Mouse (Mus musculus) embryonic facial prominence, embryonic 14.5 days (tissue): ENCODE measurements around the gene Fndc3b. TPM values are rescaled to one million over a fixed set of nuclear protein-coding genes. Genes with fewer than 3 reads are reported as not detected.

Source experiments
- ATAC-seq: fragments of 200-750 bp; cut with Nextera tagmentation; 2 replicates; pipeline ENCODE4 v1.8.0; 2017; ENCODE audit warnings: low read depth, moderate number of reproducible peaks, moderate TSS enrichment
- DNase-seq: peaks from one replicate; pipeline ENCODE4 v3.0.0-alpha.2; 2015; ENCODE audit warnings: low spot score
- H3K27ac ChIP-seq: fragments of 300-500 bp; sonication (generic); replicated peaks from 2 replicates; pipeline ENCODE4 v1.5.1; 2014; ENCODE audit warnings: low read depth, mild to moderate bottlenecking, low read length, moderate library complexity
- H3K27me3 ChIP-seq: fragments of 300-500 bp; sonication (generic); replicated peaks from 2 replicates; pipeline ENCODE4 v1.6.1; 2014; ENCODE audit warnings: low read length; ENCODE audit not compliant: control insufficient read depth, insufficient read depth
- H3K36me3 ChIP-seq: fragments of 300-500 bp; sonication (generic); 2 replicates; pipeline ENCODE4 v1.6.1; 2014; ENCODE audit warnings: low read length, mixed read lengths; ENCODE audit not compliant: control insufficient read depth, insufficient read depth
- H3K4me1 ChIP-seq: fragments of 300-500 bp; sonication (generic); 2 replicates; pipeline ENCODE4 v1.6.1; 2014; ENCODE audit warnings: antibody characterized with exemption, low read length; ENCODE audit not compliant: control insufficient read depth, insufficient read depth
- H3K4me2 ChIP-seq: fragments of 300-500 bp; sonication (generic); 2 replicates; pipeline ENCODE4 v1.6.1; 2014; ENCODE audit warnings: low read depth, mild to moderate bottlenecking, low read length, moderate library complexity, mixed read lengths
- H3K4me3 ChIP-seq: fragments of 300-500 bp; sonication (generic); 2 replicates; pipeline ENCODE4 v1.5.1; 2014; ENCODE audit warnings: low read depth, mild to moderate bottlenecking, low read length
- H3K9ac ChIP-seq: fragments of 300-500 bp; sonication (generic); 2 replicates; pipeline ENCODE4 v1.6.1; 2014; ENCODE audit warnings: low read depth, mild to moderate bottlenecking, low read length, moderate library complexity, mixed read lengths
- H3K9me3 ChIP-seq: fragments of 300-500 bp; sonication (generic); 2 replicates; pipeline ENCODE4 v1.6.1; 2016; ENCODE audit warnings: low read length; ENCODE audit not compliant: control insufficient read depth
- WGBS: fragments of 180-500 bp; shearing (Covaris S2); extraction: QIAGEN DNeasy Blood & Tissue Kit; methylation state at CpG from one replicate; pipeline ENCODE4 v1.1.7; 2014; 5-methylcytosine and 5-hydroxymethylcytosine counted together
- polyA plus RNA-seq: library from polyadenylated mRNA; unstranded; fragments of >200 nt; fragmentation: Nextera tagmentation; extraction: Ambion mirVana; gene quantifications from 2 replicates; pipeline ENCODE4 v1.2.1, GENCODE M21; 2014

The Fndc3b gene
- 43.2 and 44.3 TPM in 2 replicates for polyA plus RNA-seq

DNA sequence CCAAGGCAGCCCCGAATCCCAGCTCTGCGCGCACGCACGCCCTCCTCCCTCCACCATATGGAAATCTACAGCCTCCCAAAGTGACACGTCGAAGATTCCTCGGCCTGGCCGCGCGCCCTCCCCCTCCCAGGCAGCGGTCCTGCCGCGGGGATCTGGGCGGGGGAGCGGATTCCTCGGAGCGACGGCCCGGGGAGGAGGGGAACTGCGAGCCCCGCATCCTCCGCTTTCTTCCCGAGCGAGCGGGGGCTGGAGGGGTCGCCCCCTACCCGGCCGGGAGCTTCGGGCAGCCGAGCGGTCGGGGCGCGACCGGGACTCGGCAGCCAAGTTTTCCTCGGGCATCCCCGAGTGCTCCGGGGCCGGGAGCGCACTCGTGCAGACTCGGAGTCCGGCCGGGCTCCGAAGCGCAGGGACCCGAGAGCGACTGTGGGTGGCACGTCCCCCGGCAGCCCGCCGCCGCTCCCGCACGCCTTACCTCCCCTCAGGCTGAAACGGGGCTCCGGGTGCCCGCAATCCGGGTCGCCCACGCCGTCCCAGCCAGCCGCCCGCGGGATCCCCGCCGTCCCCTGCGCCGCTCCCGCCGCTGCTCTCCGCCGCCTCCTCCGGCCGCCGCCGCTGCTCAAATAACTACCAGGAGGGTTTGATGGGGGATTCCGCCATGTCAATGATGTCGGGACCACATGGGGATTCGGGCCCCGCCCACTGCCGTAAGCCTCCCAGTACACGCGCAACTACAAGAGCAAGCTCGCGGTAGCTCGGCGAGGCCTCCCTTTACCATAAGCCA lies at the start of gene Fndc3b:
Gene Fndc3b, minus strand, starts transcription at position 660 of the 781 bp plus-strand sequence.
- ATAC-seq (peak; percentile 93), DNase-seq (peak; percentile 98)
- 0% methylated on average over 40 of the region's 90 CpGs for WGBS
- H3K4me2 ChIP-seq = peak within 1 kb of the TSS; percentile 88
- no peaks in the 10 kb centered on the region for H3K9me3 ChIP-seq
- peak within 1 kb of the TSS; percentile 73 for H3K4me3 ChIP-seq
- H3K9ac ChIP-seq = peak within 1 kb of the TSS; percentile 95
- H3K27me3 ChIP-seq = no peaks in the 10 kb centered on the region
- H3K36me3 ChIP-seq = no peaks in the 10 kb centered on the region
- H3K27ac ChIP-seq = peak within 1 kb of the TSS; percentile 96
- peaks cover 19% of the 10 kb centered on the region for H3K4me1 ChIP-seq

DNA sequence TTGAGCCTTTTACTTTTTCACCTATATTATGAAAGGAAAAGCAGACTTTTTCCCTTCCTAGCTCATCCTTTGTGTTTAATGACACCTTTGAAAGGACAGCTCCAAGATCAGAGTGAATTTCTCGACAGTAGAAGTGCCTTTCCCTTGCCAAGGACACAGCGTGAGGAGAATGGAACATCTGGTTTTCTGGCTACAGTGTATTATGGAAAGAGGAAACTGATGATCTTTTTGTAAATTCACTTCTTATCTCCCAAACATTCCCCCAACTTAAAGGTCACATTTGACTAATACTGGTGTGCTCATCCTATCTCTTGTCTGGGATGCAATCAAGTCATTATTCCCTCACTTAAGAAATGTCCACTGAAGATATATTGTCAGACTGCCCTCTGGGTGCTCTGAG lies 49.2 kb upstream of the Fndc3b start:
- Histone ChIP-seq H3K9me3 (no peaks in the 10 kb centered on the region), H3K9ac (no peak overlapping the region), H3K4me1 (peaks cover 13% of the 10 kb centered on the region), H3K4me3 (no peak overlapping the region), H3K36me3 (no peaks in the 10 kb centered on the region), H3K4me2 (no peak overlapping the region), H3K27ac (no peak overlapping the region), H3K27me3 (no peaks in the 10 kb centered on the region)
- no peak for DNase-seq
- no peak for ATAC-seq
- WGBS = 53% methylated on average over 2 of the region's 2 CpGs

DNA sequence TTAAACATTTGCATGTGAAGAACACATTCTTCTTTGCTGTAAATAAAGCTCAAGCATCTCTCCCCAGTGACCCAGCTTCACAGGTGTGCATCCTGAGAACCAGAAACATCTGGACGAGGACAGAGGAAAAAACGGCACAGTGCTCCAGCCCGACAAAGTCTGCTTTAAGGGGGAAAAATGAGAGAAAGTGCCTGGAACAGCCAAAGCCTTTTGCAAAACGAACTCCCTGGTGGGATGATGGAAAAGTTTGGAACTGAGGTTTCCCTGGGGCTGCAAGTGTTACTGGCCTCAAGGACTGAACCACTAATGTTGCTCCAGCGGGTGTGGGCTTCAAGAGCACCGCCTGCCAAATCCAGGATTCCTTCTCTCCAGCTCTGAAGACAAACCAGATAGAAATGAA lies 47.9 kb upstream of the Fndc3b start:
- Histone ChIP-seq H3K4me2 (peak overlapping the region; percentile 28), H3K27ac (peak overlapping the region; percentile 44), H3K9ac (no peak overlapping the region), H3K36me3 (no peaks in the 10 kb centered on the region), H3K4me3 (no peak overlapping the region), H3K27me3 (no peaks in the 10 kb centered on the region), H3K9me3 (no peaks in the 10 kb centered on the region), H3K4me1 (peaks cover 13% of the 10 kb centered on the region)
- 18% methylated on average over 6 of the region's 6 CpGs for WGBS
- DNase-seq = peak; percentile 88
- ATAC-seq = peak; percentile 78

DNA sequence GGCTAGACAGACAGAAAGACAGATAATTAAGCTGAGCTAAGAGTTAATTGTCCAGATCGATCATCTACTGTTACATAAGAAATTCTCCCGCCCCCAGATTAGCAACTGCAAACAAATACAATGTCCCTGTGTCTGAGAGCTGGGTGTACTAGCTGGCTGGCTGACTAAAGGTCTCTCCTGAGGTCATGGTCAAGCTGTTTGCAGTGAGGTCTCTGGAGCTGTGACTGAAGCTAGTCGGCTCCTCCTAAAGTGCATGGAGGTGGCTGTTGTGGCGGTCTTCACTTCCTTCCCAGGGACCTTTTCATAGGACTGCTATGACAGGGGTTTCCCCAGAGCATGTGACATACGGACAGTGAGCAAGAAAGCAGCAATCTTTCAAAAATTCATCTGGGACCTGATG lies 40.5 kb upstream of the Fndc3b start:
- no peaks in the 10 kb centered on the region for H3K9me3 ChIP-seq
- H3K36me3 ChIP-seq = no peaks in the 10 kb centered on the region
- DNase-seq = no peak
- H3K9ac ChIP-seq = no peak overlapping the region
- 58% methylated on average over 5 of the region's 5 CpGs for WGBS
- no peak overlapping the region for H3K4me3 ChIP-seq
- ATAC-seq = no peak
- H3K27me3 ChIP-seq = no peaks in the 10 kb centered on the region
- H3K27ac ChIP-seq = no peak overlapping the region
- no peaks in the 10 kb centered on the region for H3K4me1 ChIP-seq
- no peak overlapping the region for H3K4me2 ChIP-seq

DNA sequence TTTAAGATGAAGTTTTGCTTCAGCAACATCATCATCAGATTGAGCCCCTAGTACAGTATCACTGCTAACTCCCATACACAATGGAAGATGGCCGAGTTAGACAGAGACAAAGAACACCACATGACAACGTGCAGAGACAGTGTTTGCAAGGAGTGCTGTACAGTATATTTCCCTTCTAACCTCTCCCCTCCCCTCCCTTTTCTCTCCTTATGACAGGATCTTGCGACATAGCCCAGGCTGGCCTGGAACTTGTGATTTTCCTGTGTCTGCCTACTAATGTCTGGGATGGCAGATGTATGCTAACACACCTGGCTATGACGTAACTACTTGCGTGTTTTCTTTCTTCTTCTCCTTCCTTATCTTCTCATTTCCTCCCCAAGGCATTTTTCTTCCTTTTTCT lies 40.0 kb upstream of the Fndc3b start:
- no peak overlapping the region for H3K4me3 ChIP-seq
- DNase-seq (no peak), ATAC-seq (no peak)
- no peaks in the 10 kb centered on the region for H3K4me1 ChIP-seq
- H3K27ac ChIP-seq = no peak overlapping the region
- 89% methylated on average over 5 of the region's 5 CpGs for WGBS
- H3K27me3 ChIP-seq = no peaks in the 10 kb centered on the region
- H3K9ac ChIP-seq = no peak overlapping the region
- H3K36me3 ChIP-seq = no peaks in the 10 kb centered on the region
- no peaks in the 10 kb centered on the region for H3K9me3 ChIP-seq
- no peak overlapping the region for H3K4me2 ChIP-seq

DNA sequence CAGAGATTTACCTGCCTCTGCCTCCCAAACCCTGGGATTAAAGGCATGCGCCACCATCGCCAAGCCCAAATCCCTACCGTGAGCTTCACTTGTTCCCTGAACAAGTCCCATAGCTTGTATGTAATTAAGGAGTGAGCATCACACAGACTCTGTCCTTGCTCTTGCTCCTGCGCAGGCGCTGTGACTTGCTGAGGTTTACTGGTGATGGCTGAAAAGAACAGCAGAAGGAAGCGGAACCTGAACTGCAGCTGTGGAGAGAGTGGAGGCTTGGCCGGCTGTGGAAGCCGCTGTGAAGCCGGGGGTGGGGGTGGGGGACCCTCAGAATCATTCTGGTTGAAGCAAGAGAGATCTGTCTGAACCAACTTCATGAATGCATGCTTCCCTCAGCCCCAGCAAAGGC lies 34.5 kb upstream of the Fndc3b start:
- ATAC-seq = no peak
- no peaks in the 10 kb centered on the region for H3K4me1 ChIP-seq

DNA sequence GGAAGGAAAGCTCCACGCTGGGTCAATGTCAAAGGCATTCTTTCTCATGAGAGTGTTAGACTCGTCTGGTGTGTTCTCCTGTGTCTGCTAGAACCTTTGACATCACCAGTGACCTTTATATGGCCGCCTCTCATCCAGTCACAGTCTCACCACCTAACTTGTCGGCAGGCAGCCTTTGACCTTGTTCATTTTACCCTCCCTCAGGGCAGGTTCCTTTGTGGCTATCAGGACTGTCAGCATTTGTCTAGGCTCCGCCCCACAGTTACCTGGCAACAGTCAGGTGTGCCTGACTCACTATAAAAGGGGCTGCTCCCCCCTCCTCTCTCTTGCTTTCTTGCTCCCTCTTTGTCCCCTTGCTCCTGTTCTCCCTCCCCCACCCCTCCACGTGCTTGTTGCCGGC lies 33.6 kb upstream of the Fndc3b start:
- ATAC-seq (no peak), DNase-seq (no peak)
- H3K4me3 ChIP-seq = no peak overlapping the region
- no peak overlapping the region for H3K27ac ChIP-seq
- H3K9me3 ChIP-seq = no peaks in the 10 kb centered on the region
- H3K9ac ChIP-seq = no peak overlapping the region
- H3K4me2 ChIP-seq = no peak overlapping the region
- no peaks in the 10 kb centered on the region for H3K27me3 ChIP-seq
- 44% methylated on average over 7 of the region's 7 CpGs for WGBS
- no peaks in the 10 kb centered on the region for H3K36me3 ChIP-seq
- H3K4me1 ChIP-seq = no peaks in the 10 kb centered on the region

More for the DNA sequence above, 34.5 kb upstream of the Fndc3b start:
- DNase-seq = no peak
- no peak overlapping the region for H3K4me3 ChIP-seq
- H3K9ac ChIP-seq = no peak overlapping the region
- 93% methylated on average over 9 of the region's 9 CpGs for WGBS
- no peaks in the 10 kb centered on the region for H3K9me3 ChIP-seq
- H3K27ac ChIP-seq = no peak overlapping the region
- H3K4me2 ChIP-seq = no peak overlapping the region
- no peaks in the 10 kb centered on the region for H3K36me3 ChIP-seq
- no peaks in the 10 kb centered on the region for H3K27me3 ChIP-seq

DNA sequence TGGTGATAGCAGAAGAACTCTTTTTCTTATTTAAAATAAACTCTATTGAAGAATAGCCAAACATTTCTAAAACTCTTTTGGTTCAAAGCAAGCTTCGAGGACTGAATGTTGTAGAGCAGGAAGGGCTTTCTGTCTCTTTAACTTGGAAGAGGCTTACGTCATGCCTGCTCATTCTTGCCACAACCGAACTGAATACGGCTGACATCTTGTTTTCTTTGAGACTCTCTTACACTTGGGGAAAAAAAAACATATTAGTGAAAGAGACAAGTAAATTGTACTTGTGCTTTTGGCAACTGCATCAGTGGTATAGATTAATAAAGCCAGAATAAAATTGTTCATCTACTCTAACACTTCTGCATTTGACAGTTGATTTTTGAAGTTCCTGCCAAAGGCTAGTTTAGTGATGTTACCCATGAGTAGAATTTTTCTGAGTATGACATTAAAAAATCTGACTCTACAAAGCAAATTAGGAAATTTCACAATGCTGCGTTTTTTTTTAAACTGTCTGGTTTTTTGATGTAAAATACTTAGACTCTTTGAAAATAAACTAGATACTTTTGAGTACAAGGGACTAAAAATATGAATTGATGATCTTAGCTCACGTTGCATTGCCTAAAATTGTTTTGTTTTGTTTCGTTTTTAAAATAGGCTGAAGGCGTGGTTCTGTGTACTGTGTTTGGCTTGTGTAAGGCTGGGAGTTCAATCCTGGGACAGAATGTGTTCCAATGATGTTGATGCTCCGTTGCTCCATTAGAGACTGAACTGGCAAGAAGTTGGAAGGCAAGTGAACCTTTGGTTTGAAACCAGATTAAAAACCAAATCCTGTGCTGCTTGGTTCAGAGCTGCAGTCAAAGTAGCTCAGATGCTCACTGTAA lies 32.4 kb upstream of the Fndc3b start:
- DNase-seq (no peak), ATAC-seq (no peak)
- no peak overlapping the region for H3K27ac ChIP-seq
- H3K27me3 ChIP-seq = no peaks in the 10 kb centered on the region
- no peaks in the 10 kb centered on the region for H3K36me3 ChIP-seq
- WGBS = 72% methylated on average over 9 of the region's 9 CpGs
- H3K9ac ChIP-seq = no peak overlapping the region
- no peak overlapping the region for H3K4me2 ChIP-seq
- no peak overlapping the region for H3K4me3 ChIP-seq
- no peaks in the 10 kb centered on the region for H3K9me3 ChIP-seq
- no peaks in the 10 kb centered on the region for H3K4me1 ChIP-seq
